Mouse (Mus musculus) embryo, embryonic 11.5 days (tissue): Measurements from ENCODE around the gene Gtf3c2.
"Not testable (repeated sequence)": the region's sequence is repeated elsewhere in the genome, so short reads cannot be mapped to it uniquely, and the experiment has no call there.

ENCODE experiments used
- DNase-seq: peaks from one replicate; pipeline ENCODE4 v3.0.0-alpha.2; 2012; ENCODE audit warnings: low read depth, low spot score

The Gtf3c2 gene

DNA sequence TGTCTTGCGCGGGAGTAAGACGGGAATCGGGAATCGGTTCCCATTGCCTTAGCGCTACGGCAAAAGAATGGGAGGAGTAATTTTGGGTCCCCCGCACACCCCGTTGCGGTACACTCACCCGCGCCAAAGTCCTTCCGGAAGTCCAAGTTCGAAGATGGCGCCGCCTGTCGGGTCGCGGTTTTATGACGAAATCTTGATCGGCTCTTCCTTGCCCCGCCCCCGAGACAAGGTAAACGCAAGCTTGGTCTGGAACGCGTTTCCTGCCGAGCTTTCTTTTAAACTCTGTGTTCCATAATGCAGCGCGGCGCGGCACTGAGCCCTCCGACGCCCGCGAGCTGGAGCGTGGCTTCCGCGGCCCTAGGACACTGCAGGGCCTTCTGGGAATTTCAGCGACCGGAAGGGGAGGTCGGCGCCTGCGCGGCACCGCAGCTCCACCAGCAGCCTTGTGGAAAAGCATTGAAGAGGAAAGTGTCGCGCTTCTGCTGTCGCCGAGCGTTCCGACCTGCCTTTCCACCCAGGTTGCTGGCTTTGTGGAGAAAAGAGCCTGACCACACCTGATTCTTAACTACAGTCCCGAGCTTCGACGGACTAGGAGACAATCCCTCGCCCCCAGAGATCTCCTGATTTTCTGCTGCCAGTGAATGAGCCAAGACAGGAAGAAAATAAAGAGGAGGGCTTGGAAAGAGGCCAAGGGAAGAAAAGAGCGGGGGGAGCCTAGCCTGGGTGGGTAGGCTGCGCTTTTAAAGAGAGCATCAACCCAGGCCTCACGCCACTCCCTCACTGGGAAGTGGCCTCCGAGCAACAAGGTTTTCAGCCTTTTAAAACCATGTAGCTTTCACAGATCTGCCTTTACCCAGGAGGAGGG is at the start of gene Gtf3c2, which contains the start of gene Gm29609:
TSS of gene Gtf3c2 (minus strand) at position 379 of the 865 bp plus-strand sequence.
TSS of gene Gm29609 (minus strand) at position 146 of the 865 bp plus-strand sequence.
- DNase-seq: peak; percentile 90

DNA sequence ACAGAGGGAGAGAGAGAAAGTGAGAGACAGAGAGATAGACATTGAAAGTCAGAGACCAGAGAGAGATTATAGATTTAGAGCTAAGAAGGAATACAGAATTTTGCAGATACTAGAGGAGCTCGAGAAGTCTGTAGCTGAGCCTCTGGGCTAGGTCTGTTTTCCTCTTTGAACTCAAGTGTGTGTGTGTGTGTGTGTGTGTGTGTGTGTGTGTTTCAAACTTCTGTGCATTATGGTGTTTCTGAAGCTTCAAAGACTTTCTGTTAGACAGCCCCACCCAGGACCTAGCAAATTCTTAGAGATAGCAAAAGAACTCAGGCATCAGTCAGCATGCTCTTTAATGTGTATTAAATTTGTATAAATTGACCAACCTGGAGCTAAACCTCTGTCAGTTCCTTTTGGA is 46.7 kb upstream of the Gtf3c2 start:
- no peak for DNase-seq

DNA sequence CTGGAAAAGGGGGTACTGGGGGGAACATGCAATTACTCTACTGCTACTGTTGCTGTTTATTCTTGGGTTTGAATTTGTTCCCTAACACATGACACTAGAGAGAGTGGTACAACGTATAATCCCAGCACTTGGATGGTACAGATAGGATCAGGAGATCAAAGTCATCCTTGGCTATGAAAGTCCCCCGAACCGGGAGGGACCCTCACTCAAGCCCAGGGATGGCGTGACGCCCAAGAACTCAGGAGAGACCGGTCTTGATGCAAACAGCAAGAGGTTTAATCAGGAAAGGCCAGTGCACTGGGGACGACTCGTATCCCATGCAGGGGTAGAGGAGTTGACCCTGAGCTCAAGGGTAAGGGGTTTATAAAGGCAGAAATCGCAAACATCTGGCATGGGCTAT is 42.8 kb upstream of the Gtf3c2 start:
- no peak for DNase-seq

DNA sequence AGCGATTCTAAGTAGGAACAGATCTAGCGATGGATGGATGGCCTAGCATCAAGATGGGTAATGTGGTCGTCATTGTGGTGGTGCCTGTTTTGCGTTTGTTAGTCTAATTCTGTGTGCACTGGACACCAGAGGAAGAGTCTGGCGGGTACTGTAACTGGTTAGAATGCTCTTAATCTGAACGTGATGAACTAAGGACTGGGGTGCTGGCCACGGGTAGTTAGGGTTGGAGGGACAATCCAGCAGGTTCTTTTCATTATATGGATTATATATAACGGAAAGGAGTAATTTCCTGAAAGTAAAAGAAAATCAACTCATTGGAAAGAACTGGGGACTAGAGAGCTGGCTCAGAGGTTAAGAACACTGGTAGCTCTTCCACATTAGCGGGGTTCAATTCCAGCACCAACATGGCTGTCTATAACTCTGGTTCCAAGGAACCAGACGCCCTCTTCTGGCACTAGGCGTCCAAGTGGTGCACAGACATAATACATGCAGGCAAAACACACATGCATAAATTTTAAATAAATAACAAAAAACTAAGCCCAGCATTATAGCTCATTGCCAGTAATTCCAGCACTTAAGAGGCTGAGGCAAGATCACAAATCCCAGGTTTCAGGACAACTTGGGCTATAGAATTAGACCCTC is 41.5 kb upstream of the Gtf3c2 start:
- peak; percentile 59 for DNase-seq

DNA sequence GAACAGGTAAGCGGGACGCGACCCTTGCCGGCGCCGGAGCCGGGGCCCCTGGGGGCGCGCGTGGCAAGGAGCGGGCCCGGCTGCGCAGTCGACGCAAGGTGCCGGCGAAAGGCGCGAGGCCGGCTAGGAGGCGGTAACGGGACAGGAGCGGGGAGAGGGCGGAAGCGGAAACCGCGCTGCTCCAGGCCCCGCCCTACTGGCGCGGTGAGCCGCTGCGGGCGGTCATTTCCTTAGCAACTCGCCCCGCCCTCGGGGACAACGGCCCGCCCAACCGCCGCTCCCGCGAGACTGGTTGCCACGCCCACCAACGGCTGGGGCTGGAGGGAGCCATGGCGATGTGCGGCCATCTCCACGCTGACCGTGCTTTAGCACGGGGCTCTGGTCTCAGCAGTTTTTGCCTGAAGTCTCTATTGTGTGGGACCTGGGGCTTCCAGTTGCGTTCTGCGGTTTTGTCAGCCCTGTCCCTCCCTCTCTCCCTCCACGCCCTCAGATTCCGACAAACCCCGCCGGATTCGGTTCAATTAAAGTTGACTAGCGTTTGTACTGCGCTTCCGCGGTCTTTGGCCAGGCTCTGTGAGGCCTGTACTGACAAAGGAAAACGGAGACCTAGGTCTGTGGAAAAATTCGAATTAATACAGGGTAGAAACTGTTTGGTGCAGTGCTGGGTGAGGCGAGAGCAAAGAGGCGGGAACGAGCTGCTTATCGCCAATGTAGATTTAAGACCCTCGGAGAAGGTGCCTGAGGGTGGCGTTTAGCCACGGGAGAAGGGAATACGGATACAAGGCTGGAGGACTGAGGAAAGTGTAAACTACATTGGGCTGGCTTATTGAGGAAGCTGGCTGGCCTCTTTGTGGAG is 40.7 kb upstream of the Gtf3c2 start, which contains the start of gene Ppm1g:
TSS of gene Ppm1g (minus strand) at position 240 of the 856 bp plus-strand sequence.
- peak; percentile 93 for DNase-seq

DNA sequence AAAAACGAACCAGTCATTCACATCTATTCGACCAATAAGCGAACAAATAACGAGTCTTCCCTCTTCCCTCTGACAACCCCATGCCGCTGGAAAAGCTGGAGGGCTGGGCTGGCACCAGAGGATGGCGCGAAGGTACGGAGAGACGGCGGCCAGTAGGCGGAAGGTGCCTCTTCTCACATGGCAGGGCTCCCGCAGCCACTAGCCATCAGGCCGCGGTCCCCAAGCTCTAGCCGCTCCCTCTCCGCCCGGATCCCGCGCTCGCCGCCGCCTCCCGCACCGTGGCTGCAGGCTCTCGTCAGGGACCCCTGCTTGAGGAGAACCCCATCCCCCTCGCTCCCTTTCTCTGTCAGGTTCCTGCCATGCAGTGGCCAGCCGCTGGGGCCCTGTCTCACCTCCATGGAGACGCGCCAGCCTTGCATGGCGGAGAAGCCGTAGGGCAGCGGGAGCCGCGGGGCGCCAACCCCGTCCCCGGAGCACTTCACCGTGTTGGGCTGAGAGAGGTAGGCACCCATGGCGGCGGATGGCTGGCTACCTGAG is 40.0 kb upstream of the Gtf3c2 start:
- peak; percentile 38 for DNase-seq

DNA sequence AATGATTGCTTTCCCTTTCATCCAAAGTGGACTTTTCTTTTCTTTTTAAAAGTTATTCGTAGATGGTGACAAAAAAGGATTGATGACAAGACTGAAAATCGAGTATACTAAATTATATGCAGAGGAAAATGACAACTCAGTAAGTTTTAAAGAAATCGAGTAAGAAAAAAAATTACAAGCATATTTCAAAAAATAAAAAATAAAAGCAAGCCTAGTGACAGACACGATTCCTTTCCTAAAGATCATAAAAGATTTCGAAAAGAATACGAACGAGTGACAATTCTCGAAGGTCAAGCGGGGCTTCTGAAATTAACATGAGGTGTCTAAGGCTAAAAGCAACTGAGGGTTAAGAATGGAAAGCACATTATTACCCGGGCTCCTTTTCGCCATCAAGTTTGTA is 39.5 kb upstream of the Gtf3c2 start:
- DNase-seq: no peak

DNA sequence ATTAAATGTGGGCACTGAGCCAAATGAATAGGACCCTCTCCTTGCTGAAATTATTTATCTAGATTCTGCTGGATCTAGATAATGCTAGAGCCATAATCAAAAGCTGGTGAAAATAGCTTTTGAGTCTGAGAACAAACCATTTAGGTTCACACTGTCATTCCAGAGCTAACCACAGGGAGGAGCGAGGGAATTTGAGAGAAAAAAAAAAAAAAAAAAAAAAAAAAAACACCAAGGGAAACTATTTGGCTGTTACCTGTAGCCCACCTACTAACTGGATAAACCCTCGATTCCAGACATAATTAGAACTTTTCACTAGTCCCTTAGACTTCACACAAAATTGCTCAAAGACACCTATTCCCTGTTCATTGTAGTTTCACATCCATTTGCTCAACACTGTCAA is 39.1 kb upstream of the Gtf3c2 start:
- DNase-seq: no peak

DNA sequence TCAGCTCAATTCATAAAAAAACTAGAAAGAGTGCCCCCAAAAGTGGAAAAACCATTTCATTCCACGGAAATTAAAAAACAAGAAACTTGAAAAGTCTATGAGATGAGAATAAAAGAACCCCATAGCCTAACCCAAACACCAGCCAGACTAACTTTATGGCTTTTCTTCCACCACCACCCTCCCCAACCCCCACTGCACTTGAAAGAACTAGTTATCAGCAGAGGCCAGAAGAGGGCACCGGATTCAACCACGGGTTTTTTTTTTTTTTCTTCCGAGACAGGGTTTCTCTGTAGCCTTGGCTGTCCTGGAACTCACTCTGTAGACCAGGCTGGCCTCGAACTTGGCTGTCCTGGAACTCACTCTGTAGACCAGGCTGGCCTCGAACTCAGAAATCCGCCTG is 38.4 kb upstream of the Gtf3c2 start:
- no peak for DNase-seq

DNA sequence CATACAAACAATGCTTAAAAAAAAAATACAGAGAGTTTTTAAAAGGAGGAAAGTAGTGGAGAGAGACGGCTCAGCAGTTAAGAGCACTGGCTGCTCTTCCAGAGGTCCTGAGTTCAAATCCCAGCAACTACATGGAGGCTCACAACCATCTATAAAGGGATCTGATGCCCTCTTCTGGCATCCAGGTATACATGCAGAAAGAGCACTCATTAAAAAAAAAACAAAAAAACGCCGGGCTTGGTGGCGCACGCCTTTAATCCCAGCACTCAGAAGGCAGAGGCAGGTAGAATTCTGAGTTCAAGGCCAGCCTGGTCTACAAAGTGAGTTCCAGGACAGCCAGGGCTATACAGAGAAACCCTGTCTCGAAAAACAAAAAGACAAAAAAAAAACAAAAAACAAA is 36.6 kb upstream of the Gtf3c2 start:
- DNase-seq: not testable (repeated sequence)

DNA sequence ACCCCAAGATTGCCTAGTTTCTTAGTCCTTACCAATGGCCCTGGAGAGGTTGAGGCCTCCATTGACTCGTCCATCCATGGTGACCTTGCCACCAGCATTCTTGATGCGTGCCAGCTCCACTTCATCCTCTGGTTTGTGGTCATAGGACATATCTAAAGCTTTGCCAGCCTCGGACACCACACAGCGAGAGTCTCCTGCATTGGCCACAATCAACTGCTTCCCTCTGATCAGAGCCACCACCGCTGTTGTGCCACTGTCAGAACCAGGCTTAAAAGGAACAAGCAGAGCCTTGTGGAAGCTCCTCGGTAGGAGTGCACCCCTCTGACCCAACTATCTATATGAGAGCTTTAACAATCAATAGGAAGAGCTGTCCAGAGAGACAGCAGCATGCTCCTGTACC is 24.5 kb upstream of the Gtf3c2 start:
- no peak for DNase-seq

DNA sequence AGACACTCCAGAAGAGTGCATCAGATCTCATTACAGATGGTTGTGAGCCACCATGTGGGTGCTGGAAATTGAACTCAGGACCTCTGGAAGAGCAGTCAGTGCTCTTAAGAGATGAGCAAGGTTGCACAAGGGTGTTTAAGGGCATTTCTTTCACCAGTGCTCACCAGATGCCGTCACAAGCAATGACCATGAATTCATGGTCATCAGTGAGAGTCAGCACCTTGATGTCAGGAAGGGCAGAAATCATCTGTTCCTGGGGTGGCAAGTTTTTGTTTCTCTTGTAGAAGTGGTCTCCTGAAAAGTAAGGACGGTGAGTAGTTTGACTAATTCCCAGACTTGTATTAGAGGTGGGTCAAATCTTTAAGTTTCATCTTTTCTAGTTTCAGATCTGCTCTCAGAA is 23.9 kb upstream of the Gtf3c2 start:
- no peak for DNase-seq

DNA sequence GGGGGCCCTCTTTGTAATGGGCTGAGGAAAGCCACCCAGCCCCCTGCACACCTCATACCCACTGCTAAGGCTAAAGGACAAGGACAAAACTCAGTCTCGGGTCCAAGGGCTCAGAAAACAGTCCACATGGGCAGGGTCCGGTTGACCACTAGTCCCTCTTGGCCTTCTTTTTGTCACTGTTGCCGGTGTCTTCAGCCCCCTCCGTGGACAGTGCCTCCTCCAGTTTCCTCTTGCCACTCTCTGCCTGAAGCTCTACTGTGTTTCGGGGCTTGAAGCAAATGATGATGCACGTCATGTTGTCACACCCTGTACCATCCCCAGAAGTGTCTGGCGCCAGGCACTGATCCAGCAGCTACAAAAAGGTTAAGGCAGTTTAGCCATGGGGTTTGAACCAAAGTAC is 23.0 kb upstream of the Gtf3c2 start:
- no peak for DNase-seq

DNA sequence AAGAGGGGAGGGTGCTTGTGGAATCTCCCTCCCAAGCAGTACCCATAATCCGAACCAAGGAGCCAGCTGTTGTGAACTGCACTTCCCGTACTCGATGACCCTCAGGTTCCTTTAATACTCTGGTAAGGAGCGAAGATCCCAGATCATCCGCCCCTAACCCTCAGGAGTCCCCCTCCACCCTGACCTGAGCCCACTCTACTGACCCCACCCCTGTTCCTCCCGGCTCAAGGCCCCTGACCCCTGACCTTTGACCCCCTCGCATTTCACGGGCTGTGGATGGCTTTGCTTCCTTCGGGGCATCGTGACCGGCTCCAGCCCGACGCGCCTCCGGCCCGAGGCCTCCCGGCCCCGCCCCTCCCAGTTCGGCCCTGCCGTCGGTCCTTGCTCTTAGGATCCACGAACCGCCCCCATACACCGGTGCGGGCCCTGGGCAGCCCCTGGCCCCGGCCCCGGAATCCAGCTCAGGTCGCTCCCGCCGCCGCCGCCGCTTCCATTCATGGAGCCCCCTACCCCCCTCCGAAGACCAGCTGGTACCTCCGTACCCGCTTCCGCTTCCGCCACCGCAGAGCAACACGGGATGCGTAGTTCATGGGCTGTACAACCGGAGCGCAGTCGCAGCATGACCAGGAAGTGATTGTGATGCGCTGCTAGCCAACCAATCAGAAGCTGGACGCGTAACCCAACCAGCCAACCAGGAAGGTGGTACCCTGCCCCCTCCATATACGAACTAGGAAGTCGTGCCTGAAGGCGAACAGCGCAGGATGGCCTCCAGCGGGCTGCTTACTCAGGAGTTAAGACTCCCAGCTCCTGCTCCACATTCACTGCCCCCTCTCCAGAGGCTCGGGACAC is 22.0 kb upstream of the Gtf3c2 start, which contains the start of gene Zfp513:
TSS of gene Zfp513 (minus strand) at position 562 of the 849 bp plus-strand sequence.
- DNase-seq: peak; percentile 93

DNA sequence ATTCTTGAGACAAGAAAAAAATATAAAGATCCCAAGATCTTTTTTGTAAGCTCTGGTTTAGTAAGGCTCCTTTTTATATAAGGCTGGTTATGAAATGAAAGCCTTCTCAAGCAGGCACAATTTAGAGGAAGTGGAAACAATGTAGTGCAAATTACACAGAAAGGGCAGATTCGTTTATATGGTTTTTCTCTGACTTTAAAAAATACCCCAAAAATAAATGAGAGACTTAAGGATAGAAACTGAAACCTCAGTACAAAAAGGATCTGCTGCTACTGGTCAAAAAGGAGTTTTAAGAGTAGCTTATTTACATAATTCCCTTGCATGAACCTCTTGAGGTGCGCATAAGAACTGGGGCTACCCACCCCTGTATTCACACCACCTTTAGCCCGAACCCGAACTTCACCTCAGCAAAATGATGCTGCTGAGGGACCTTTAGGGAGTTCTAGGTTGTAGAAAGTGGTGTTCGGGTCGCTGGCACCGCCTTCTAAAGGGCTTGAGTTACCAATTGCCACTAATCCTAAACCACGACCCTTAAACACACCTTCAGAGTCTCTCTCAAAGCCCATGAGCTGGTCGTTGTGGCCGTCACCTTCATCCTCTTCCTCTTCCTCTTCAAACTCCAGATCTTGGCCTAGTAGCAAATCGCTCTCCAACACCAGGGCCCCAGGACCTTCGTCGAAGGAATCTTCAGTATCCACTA is 21.2 kb upstream of the Gtf3c2 start:
- DNase-seq: no peak

DNA sequence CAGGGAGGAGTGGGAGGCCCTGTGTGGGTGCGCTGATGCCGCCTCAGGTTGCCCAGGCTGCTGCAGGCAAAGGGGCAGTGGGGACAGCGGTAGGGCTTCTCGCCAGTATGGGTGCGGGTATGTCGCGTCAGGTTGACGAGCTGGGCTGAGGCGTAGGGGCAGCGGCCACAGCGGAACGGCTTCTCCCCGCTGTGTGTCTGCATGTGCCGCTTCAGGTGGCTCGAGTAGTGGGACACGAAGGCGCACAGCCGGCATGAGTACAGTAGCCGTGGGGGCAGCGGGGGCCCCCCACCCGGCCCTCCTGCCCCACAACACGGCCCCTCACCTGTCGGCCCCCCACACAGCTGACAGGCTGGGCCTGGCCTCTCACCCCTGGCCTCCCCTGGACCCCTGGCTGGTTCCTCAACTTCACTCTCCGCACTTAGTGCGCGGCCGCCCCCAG is 20.4 kb upstream of the Gtf3c2 start:
- DNase-seq: no peak

DNA sequence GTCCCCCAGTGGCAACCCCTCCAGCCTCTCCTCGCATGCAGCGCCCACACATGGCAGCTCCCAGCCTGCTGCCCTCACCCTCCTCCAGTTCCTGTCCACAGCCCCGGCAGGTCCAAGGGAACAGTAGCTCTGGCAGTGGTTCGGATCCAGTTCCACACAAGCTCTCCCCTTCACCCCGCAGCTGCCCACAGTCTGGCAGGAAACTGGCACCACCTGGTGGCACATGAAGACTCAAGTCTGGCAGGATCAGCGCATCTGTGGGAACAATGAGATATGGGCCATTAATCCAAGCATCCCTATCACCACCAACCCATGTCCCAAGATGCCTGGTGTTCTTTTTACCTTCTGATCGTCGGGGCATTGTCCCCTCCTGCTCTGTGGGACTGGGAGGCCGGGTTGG is 19.9 kb upstream of the Gtf3c2 start:
- no peak for DNase-seq

DNA sequence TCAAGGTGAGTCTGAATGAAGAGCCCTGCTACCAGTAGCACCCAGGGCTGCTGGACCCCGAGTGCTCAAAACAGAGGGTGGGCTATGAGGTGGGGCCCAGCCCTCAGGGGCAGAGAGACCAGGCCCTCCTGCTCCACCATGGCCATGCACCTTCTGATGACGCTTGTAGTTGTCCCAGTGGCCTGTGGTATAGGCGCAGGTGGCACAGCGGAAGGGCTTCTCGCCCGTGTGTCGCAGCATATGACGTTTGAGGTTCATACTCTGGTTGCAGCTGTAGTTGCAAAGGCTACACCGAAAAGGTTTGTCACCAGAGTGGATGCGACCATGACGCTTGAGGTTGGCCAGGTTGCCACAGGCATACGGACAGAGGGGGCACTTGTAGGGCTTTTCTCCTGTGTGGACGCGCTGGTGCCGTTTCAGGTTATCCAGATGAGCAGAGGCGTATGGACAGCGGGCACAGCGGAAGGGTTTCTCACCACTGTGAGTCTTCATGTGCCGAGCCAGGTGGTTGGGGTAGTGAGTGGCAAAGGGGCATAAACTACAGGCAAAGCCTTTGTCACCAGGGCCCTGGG is 19.5 kb upstream of the Gtf3c2 start:
- DNase-seq: no peak

DNA sequence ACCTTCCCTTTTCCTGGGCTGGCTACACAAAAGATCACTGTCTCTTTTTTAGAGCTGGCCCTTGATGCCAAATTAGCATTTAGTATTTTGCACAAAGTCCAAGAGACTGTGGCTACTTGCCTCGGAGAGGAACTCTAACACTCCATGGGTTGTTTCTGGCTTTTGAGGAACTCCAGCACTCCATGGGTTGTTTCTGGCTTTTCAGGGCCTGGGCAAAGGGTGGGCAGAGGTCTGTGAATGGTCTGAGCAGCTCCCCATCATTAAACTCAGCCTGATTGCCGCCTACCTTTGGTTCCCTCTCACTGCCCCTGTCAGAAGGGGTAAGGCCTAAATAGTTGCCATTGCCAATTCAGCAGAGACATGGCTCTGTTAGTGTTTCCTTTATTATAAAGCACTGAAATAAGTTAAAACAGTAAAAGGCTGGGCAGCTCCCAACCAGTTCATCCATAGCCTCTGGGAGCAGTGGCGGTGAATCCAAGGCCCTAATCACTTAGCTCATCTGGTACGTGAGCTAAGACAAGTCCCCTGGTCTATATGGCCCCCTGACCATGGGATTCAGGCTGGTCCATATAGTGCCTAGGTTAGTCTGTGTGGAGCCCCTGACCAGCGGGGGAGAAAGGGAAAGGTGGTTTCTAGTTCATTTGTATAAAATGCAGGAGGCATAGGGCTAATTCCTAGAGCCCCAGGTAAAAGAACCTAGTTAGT is 18.8 kb upstream of the Gtf3c2 start:
- DNase-seq: no peak
